Mouse (Mus musculus): ENCODE measurements around the gene Cdkl1.

Gene Cdkl1

DNA sequence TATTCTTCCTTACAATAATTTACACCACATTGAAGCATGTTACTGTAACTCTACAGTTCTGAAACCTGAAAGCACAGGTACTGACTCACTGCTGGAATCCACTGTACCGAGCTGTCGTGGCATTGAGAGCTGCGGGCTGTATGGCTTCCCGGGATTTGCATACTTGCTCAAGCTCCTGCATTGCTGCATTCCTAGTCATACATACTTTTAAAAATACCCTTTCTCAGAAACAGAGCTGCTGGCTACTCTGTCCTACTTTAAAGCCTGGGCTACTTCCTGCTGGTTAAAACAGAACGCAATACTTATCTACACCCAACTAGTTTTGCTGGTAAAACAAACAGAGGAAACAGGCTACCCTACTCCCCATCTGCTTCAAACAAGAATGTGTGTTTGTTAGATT, 46.9 kb downstream of the Cdkl1 start:
- no peak for DNase-seq

DNA sequence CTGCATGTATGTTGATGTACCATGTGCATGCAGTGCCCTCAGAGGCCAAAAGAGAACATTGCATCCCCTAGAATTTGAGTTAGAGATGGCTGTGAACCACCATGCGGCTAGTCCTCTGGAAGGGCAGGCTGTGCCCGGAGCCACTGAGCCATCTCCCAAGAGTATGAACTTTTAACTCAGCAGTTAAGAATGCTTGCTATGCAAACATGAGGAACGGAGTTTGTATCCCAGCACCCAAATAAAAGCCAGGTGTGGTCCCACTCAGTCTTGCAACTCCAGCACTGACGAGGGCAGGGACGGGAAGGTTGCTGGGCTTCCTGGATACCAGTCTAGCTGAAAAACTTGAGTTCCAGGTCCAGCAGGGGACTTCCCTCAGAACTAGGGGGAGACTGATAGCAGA, 49.1 kb downstream of the Cdkl1 start:
- DNase-seq, result no peak

DNA sequence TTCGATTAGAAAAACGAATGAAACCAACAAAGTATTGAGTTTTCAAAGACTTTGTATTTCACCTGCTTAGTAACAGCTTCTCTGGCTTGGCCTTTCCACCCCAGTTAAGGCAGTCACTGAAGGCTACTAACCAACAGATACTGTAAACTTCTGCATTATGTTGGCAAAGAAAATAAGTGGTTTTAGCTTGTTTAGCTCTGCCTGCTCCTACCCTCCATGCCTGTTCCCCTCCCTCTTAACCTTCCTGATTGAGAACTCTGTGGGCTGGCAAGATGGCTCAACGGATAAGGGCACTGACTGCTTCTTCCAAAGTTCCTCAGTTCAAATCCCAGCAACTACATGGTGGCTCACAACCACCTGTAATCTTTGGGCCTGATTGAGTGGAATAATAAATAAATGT, 57.1 kb downstream of the Cdkl1 start:
- DNase-seq, result no peak

DNA sequence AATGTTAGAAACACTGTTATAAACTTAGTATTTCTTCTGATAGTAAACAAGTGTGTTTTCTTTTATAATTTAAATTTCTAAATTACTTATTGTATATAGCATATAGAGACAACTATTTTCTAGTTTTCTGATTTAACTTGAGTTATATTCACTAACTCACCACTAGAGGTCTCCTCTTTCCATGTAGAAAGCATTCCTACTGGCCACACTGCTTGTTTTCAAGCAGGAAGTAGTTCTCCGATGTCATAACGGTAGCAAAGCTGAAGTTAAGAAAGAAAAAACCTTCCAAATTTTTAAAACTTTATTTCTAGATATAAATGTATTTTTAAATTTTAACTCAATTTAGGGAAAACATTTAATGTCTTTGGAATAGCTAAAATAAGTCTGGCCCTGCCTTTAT, 57.5 kb downstream of the Cdkl1 start:
- DNase-seq, result no peak

DNA sequence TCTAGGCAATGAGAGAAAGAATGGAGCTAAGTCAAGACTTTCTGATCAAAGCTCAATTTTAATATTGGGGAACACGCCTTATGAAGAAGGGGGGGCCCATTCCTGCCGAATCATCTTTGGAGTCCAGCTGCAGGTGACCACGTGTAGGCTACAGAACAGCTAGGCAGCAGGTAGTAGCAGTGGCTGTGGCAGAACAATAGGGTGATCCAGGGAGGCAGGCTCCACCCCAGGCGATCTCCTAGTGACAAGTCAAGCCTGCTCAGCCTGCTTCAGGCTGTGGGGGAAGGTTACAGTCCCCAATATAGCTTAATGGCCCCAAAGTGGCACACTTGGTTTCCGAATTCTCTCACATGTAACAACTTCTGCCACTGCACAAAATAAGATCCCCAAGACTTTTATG, 58.8 kb downstream of the Cdkl1 start:
- DNase-seq, result no peak

DNA sequence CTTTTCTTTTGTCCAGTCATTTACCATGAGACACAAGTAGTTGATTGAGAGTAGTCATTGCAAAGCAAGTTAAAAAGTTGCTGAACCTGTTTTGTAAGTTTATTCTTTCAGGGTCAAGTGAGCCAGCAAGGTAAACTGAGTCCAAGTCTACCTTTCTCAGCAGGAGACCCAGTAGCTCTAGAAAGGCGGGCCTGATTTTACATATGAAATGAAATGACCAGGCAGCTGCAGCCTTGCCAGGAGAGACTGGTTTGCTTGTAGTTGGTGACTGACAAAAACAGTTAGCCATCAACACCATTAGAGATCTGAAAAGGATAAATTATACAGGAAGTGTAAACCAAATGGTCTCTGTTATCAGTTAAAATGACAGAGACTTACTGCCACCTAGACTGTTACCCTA, 60.8 kb downstream of the Cdkl1 start:
- DNase-seq, result no peak

DNA sequence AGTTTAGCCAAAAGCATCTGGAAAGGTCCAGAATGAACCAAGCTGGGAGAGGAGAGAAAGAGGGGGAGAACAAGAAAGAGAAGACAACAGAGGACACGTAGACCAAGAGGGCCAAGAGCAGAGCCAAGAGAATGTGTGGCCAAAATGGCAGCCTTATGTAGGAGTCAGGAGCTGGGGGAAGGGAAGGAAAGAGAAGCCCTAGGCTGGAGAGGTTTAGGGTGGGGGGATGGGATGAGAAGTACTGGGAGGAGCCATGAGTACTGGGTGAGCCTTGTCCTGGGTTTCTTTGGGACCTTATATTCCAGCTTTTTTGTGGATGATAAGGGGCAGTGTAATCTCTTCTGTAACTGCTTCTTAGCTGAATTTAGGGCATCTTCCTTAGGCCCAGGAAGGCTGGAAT, 61.8 kb downstream of the Cdkl1 start:
- no peak for DNase-seq

DNA sequence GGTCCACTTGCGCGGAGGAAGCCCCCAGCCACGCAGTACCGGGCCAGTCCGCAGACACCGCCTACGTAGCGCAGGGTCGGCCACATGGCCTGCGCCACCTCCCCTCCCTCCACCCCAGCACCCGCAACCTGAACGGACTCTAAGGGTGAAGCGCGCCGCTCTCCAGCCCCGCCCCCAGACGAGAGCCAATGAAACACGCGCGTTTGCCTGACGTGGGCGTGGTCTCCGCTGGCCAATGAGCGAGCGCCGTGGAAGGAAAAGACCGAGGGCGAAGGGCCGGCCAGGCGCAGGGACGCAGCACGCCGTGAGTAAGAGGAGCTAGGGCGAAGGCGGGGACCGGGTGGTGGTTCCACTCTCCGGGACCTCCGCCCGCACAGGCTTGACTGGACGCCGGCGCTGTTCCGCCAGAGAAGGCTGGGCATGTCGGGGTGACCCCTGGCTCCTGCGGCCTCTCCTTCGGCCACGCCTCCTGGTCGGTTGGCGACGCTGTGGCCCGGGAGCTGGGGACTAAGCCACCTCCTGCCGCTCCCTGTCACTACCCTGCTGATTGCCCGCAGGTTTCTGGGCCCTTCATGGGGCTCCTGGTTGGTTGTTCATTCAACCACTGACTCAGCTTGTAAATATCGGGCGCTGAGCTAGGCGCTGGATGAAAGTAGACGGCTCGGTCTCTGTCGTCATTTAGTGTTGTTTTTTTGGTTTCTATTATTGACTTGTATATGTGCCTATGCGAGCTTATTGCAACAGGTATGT, 66.2 kb downstream of the Cdkl1 start, which contains the start of the genes L2hgdh and Atp5s:
TSS of gene L2hgdh (minus strand) at position 163 of the 750 bp plus-strand sequence.
TSS of gene Atp5s (plus strand) at position 240 of the 750 bp plus-strand sequence.
- peak; percentile 97 to 98 for DNase-seq

DNA sequence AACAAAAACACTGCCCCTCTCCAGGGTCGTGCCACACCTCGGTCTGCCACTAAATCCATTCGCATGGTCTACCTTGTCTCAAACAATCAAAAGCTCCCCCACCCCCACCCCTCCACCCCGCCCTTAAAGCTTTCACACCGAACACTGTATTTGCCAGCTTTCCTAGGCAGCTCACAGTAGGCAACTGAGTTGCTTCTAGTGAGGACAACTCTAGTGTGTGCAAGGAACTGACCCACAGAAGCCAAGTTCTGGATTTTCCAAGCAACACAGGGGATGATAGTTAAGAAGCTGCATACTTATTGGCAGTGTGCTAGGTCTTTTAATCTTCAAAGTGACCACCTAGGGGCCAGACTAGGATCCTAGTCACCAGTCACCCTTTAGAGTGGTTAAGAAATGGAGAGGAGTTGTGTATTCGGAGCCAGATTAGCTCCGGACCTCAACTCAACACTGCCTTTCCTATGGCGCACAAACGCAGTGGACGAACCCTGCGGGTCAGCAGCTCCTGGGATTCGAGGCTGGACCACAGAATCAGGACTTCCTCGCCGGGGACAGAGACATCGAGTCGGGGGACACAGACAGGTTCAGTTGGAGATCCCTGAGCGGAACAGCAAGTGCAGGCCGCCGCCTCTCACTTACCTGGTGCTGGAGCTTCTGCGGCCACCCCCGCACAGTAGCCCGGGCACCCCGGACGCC, 66.9 kb downstream of the Cdkl1 start:
- no peak for DNase-seq

DNA sequence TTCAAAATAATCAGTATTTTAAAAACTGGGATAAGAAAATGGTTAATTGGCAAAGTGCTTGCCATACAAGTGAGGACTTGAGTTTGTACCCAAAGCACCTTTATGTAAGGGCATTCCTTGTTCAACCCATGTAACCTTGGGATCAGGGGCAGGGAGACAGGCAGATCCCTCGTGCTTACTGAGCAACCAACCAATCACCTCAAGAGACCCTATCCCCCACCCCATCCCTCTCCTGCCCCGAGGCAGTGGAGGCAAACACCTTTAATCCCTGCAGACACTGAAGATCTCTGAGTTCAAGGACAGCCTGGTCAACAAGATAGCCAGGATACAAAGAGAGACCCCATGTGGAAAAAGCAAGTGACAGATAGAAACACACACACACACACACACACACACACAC, 67.7 kb downstream of the Cdkl1 start:
- peak in 1 of 2 experiments; percentile 36 for DNase-seq

DNA sequence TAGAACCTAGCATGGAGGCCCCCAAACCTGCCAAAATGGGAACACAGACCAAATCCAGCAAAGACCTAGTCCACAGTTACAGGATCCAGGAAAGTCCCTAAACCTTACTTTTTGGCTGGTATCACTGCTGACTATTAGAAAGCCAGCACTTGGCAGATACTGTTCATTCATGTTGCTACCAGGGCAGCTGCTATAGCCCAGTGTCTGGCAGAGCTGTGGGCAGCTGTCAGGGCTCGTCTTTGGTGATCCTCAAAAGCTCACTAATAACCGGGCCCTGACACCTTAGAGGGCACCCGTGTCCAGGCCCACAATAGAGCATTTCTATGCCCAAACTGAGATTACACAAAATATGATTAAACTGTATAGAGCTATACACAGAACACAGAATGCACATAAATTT, 68.2 kb downstream of the Cdkl1 start:
- DNase-seq, result no peak

DNA sequence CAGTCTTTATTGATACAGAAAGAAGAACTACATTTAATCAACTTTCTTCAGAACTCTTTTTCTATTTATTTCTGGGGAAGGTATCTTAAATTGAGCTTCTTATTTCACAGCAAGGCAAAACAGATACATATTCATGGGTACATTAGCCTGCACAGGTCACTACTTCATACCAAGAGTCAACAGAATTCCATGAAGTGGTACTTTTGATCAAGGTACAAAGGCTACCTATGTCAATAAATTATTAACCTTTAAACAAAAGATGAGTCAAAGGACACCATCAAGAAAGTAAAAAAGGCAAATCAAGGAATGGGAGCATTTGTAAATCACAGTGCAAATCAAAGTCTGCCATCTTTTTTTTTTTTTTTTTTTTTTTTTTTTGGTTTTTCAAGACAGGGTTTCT, 77.4 kb downstream of the Cdkl1 start:
- DNase-seq, result peak in 1 of 2 experiments; percentile 57

DNA sequence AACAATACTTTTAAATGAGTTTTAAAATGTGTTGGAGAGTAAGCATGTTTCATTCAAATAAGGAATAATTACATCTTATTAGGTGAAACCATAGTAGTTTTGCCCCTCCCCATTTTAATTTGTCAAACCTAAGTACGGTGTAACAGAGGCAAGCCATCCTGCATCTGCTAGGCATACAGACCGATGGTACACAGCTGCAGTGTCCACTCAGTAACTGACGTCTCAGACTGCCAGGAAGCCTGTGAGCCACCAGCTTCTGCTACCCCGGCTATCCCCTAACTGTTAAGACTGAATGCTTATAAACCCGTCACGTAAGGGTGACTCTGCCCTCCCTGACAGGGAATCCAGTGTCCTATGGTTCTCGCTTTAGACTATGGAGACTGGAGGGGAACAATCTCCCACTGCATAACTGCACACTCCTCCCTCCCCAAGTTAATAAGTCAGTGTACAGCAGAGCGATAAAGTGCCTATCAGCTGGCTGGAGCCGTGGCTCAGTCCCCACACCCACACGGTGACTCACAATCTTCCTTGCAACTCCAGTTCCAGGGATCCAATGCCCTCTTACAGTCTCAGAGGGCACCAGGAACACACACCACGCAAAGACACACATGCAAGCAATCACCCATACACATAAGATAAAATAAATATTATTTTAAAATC, 86.1 kb downstream of the Cdkl1 start:
- DNase-seq, result no peak

DNA sequence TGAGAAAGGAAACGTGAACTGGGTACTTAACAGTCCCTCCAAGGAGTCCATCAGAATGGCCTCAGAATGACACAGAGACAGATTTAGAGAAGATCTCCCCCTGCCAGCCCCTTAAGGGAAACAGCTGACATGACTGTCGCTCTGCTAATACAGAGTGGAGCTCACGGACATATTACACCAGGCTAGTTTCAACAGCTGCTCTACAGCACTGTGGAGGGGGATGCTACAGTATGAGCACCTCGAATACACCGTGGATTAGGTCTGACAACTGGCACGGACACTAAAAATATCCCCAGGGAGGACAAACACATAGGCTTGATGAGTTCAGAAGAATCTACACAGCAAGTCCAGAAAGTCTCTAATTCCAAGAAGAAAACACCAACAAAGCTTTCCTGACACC, 92.7 kb downstream of the Cdkl1 start:
- DNase-seq, result no peak
